In the genomic region with DNA sequence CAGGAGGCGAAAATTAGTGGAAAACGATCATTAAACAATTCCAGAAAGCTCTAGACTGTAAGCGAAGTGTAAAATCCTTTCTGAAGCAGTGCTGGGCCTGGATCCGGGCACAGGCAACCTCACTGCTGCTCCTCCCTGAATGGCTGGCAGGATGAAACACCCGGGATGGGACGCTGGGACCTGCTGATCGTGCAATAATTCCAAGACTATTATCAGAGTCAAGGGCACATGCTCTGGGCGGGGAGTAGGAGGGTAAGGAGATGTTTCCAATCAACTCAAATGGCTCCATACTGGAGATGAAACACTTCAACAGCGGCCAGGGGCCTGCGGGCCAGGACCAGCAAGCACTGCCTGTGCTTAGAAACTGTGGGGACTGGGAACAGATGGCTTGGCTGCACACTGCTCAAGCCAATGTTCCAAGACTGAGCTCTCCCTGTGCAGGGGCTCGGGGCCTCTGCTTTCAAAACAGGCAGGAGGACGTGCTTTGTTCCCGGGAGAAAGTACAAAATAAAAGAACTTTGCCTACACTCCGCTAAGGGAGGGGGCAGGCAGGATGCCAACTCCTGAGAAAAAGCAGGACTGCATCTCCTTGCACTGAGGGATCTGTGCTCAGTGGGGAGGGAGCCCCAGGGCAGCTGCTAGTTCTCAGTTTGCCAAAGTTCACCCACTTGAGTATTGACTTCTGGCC, we compare ENCODE assay signal across 8 mouse cellular contexts.
DNase-seq lines count a peak whose midpoint lies in the region; ATAC-seq lines count a peak whose summit lies in the region.

No protein-coding gene starts in this region.

- H3K4me1 ChIP-seq in intestine, embryonic 14.5 days (replicated peaks; ENCODE audit: control insufficient read depth, insufficient read depth, low read length): peaks cover 7% of the 10 kb centered on the region
- no peaks in the 10 kb centered on the region for H3K4me1 ChIP-seq in midbrain, embryonic 16.5 days (ENCODE audit: control insufficient read depth, insufficient read depth, low read length)

- H3K36me3 ChIP-seq in intestine, embryonic 14.5 days (ENCODE audit: control insufficient read depth, insufficient read depth, low read length): no peaks in the 10 kb centered on the region
- H3K36me3 ChIP-seq in midbrain, embryonic 16.5 days (ENCODE audit: control insufficient read depth, insufficient read depth, low read length): no peaks in the 10 kb centered on the region

- H3K9me3 ChIP-seq in intestine, embryonic 14.5 days (ENCODE audit: control insufficient read depth, low read length): no peaks in the 10 kb centered on the region
- no peaks in the 10 kb centered on the region for H3K9me3 ChIP-seq in midbrain, embryonic 16.5 days (replicated peaks; ENCODE audit: control insufficient read depth, low read length, poor library complexity, severe bottlenecking)

- H3K27me3 ChIP-seq in intestine, embryonic 14.5 days (replicated peaks; ENCODE audit: control insufficient read depth, insufficient read depth, low read length): no peaks in the 10 kb centered on the region
- H3K27me3 ChIP-seq in midbrain, embryonic 16.5 days (ENCODE audit: control insufficient read depth, insufficient read depth, low read depth, low read length): no peaks in the 10 kb centered on the region

- no peak overlapping the region for H3K9ac ChIP-seq in intestine, embryonic 14.5 days (ENCODE audit: low read length)
- no peak overlapping the region for H3K9ac ChIP-seq in midbrain, embryonic 16.5 days (ENCODE audit: low read depth, low read length)

- H3K27ac ChIP-seq in intestine, embryonic 14.5 days (ENCODE audit: low read depth): peak overlapping the region; percentile 83
- H3K27ac ChIP-seq in midbrain, embryonic 16.5 days (ENCODE audit: low read length): peak overlapping the region; percentile 43

- peak; percentile 14 to 26 for DNase-seq in adrenal gland, postnatal 4 days (ENCODE audit: low spot score in 2 of 2)
- peak; percentile 32 for DNase-seq in embryo, embryonic 9.5 days (ENCODE audit: extremely low spot score)
- DNase-seq in gastrocnemius, postnatal 25 days: peak; percentile 74
- peak; percentile 89 for DNase-seq in intestine, embryonic 14.5 days (ENCODE audit: low spot score)
- peak; percentile 25 to 41 for DNase-seq in left cerebral cortex, adult 8-10 months (ENCODE audit: low spot score in 2 of 2)
- no peak for DNase-seq in spleen, postnatal 14 days (ENCODE audit: low spot score in 2 of 2)
- DNase-seq in spleen, postnatal 10 days (ENCODE audit: low spot score in 2 of 2): no peak

- ATAC-seq in intestine, embryonic 14.5 days (replicated peaks; ENCODE audit: low FRiP score, low TSS enrichment, low read depth): peak; percentile 86
- peak; percentile 96 for ATAC-seq in midbrain, embryonic 16.5 days

- 44% methylated on average over 14 of the region's 14 CpGs for WGBS in intestine, embryonic 14.5 days
- WGBS in midbrain, embryonic 16.5 days: 22% methylated on average over 14 of the region's 14 CpGs

- H3K4me3 ChIP-seq in intestine, embryonic 14.5 days (ENCODE audit: low read depth, low read length): no peak overlapping the region
- H3K4me3 ChIP-seq in midbrain, embryonic 16.5 days (ENCODE audit: low read depth, low read length): no peak overlapping the region

- H3K4me2 ChIP-seq in intestine, embryonic 14.5 days (ENCODE audit: low read length): no peak overlapping the region
- no peak overlapping the region; the same call in 1 of the 2 replicates for H3K4me2 ChIP-seq in midbrain, embryonic 16.5 days (ENCODE audit: low read length)

Comparison
In these comparisons a context has a peak if more than half of its experiments do, and no peak if none do; other contexts are left out.
1. DNase-seq: peak in adrenal gland, postnatal 4 days (2 of 2), embryo, embryonic 9.5 days (single experiment), gastrocnemius, postnatal 25 days (single experiment), intestine, embryonic 14.5 days (single experiment) and left cerebral cortex, adult 8-10 months (2 of 2); none in spleen, postnatal 14 days (0 of 2) and spleen, postnatal 10 days (0 of 2).